Mouse (Mus musculus): ENCODE results near the gene Olfr376.

DNA sequence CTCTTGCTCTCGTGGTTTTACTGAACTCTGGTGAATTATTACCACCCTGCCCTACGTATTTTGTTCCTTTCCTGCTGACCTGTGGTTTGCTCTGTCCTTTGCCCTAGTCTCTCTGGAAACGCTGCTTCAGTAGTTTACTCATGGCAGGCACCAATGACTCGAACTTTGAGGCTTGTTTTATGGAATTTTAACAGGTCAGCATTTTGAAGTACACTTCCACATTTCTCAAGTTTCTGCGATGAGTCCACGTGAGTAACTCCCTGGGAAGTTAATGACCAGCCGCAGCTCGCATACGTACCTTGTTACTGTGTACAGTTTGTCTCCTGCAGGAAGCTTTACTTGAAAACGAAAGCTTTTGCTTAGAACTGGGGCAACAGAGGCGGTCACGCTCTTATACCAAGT, 44.6 kb upstream of the Olfr376 start:
- no peak for TF ChIP-seq CTCF (IDR thresholded peaks at IDR 0.05)
- TF ChIP-seq EP300 (IDR thresholded peaks at IDR 0.05), result no peak
